17 mouse cellular contexts compared by ENCODE assay signal in genomic region chr13:54269087-54269486, GRCm38 (mm10).
A peak's percentile ranks its signal among the peaks of the same experiment; 100 is the strongest.
DNase-seq lines count a peak whose midpoint lies in the region; ATAC-seq and TF ChIP-seq lines count a peak whose summit lies in the region.
"Had no signal": no experiment of that assay in that cellular context is flagged by ENCODE, and none has a peak within 500 bp of the region (broad histone marks: within the 10 kb centered on the region; RNA-seq: fewer than 3 reads in every experiment).

No protein-coding gene starts in this region.

- H3K4me3 ChIP-seq in layer of hippocampus, adult 2 months = no peak overlapping the region
- H3K4me3 ChIP-seq: embryonic facial prominence, embryonic 13.5 days; embryonic facial prominence, embryonic 15.5 days; erythroblast, embryonic 14.5 days; forebrain, embryonic 10.5 days; forebrain, embryonic 12.5 days had no signal

- H3K27ac ChIP-seq in layer of hippocampus, adult 2 months = peak overlapping the region; percentile 96
- H3K27ac ChIP-seq: embryonic facial prominence, embryonic 13.5 days; embryonic facial prominence, embryonic 15.5 days; forebrain, embryonic 10.5 days; forebrain, embryonic 12.5 days had no signal

- ATAC-seq in cerebellum, adult (ENCODE audit: insufficient number of reproducible peaks, low FRiP score, low TSS enrichment) = no peak
- ATAC-seq: forebrain, embryonic 14.5 days; forebrain, embryonic 16.5 days had no signal

- peak; percentile 60 for DNase-seq in cerebellum, adult 9-11 months
- DNase-seq in cerebellum, postnatal 14 days = peak; percentile 46 to 55
- no peak for DNase-seq in cerebellum, postnatal 36 days
- DNase-seq in layer of hippocampus, adult 2 months (ENCODE audit: low spot score in 2 of 2) = no peak
- no peak for DNase-seq in layer of hippocampus, adult 8-10 months (ENCODE audit: low spot score in 2 of 2)
- DNase-seq: adrenal gland, adult 2 months; adrenal gland, postnatal 10 days; adrenal gland, postnatal 25 days; embryo, embryonic 11 days had no signal

- TF ChIP-seq CTCF in layer of hippocampus, adult 2 months (conservative IDR thresholded peaks at IDR 0.05) = no peak

Comparison
In these comparisons a context has a peak if more than half of its experiments do, and no peak if none do; other contexts are left out.
1. DNase-seq: peak in cerebellum, adult 9-11 months (single experiment) and cerebellum, postnatal 14 days (2 of 2); none in cerebellum, postnatal 36 days (0 of 2), layer of hippocampus, adult 2 months (0 of 2) and layer of hippocampus, adult 8-10 months (0 of 2).